ENCODE assay signal across 16 mouse cellular contexts in genomic region chr13:114845804-114846203, GRCm38 (mm10). TPM values are rescaled to one million over a fixed set of nuclear protein-coding genes. Genes with fewer than 3 reads are reported as not detected.
DNase-seq lines count a peak whose midpoint lies in the region; ATAC-seq lines count a peak whose summit lies in the region.
"Had no signal": no experiment of that assay in that cellular context is flagged by ENCODE, and none has a peak within 500 bp of the region (broad histone marks: within the 10 kb centered on the region; RNA-seq: fewer than 3 reads in every experiment).

No protein-coding gene starts in this region.

- ATAC-seq in heart, embryonic 11.5 days (replicated peaks; ENCODE audit: insufficient number of reproducible peaks, low FRiP score, low TSS enrichment) = no peak
- peak; percentile 79 for ATAC-seq in inflammation-experienced regulatory T-cells, adult 6 months
- ATAC-seq in megakaryocyte progenitor cell, adult 5-6 weeks (replicated peaks; ENCODE audit: poor library complexity) = peak; percentile 82
- ATAC-seq: forebrain, embryonic 15.5 days had no signal

- H3K4me2 ChIP-seq in heart, embryonic 11.5 days = no peak overlapping the region
- H3K4me2 ChIP-seq: embryonic facial prominence, embryonic 13.5 days; forebrain, embryonic 15.5 days; limb, embryonic 13.5 days; midbrain, embryonic 12.5 days had no signal

- no peaks in the 10 kb centered on the region for H3K4me1 ChIP-seq in heart, embryonic 11.5 days (ENCODE audit: control insufficient read depth, insufficient read depth, low read length)
- H3K4me1 ChIP-seq: embryonic facial prominence, embryonic 13.5 days; limb, embryonic 13.5 days had no signal

- H3K27ac ChIP-seq in heart, embryonic 11.5 days (ENCODE audit: low read depth, low read length) = no peak overlapping the region
- H3K27ac ChIP-seq: embryonic facial prominence, embryonic 13.5 days; forebrain, embryonic 15.5 days; limb, embryonic 13.5 days; midbrain, embryonic 12.5 days had no signal

- no peaks in the 10 kb centered on the region for H3K27me3 ChIP-seq in heart, embryonic 11.5 days (ENCODE audit: control insufficient read depth, insufficient read depth, low read length)
- H3K27me3 ChIP-seq: embryonic facial prominence, embryonic 13.5 days; forebrain, embryonic 15.5 days; limb, embryonic 13.5 days; midbrain, embryonic 12.5 days had no signal

- no peaks in the 10 kb centered on the region for H3K9me3 ChIP-seq in heart, embryonic 11.5 days (replicated peaks; ENCODE audit: control insufficient read depth, low read length)
- H3K9me3 ChIP-seq: embryonic facial prominence, embryonic 13.5 days; forebrain, embryonic 15.5 days; limb, embryonic 13.5 days; midbrain, embryonic 12.5 days had no signal

- H3K9ac ChIP-seq in heart, embryonic 11.5 days (ENCODE audit: low read depth, low read length) = no peak overlapping the region
- H3K9ac ChIP-seq: embryonic facial prominence, embryonic 13.5 days; forebrain, embryonic 15.5 days; limb, embryonic 13.5 days; midbrain, embryonic 12.5 days had no signal

- no peak overlapping the region for H3K4me3 ChIP-seq in heart, embryonic 11.5 days (ENCODE audit: low read depth, low read length)
- H3K4me3 ChIP-seq: embryonic facial prominence, embryonic 13.5 days; forebrain, embryonic 15.5 days; limb, embryonic 13.5 days; midbrain, embryonic 12.5 days had no signal

- no peaks in the 10 kb centered on the region for H3K36me3 ChIP-seq in heart, embryonic 11.5 days (ENCODE audit: control insufficient read depth, insufficient read depth, low read length)
- H3K36me3 ChIP-seq: embryonic facial prominence, embryonic 13.5 days; forebrain, embryonic 15.5 days; limb, embryonic 13.5 days; midbrain, embryonic 12.5 days had no signal

- DNase-seq in heart, adult 11 months = peak; percentile 91
- peak; percentile 31 to 51 for DNase-seq in thymus, postnatal 36 days
- DNase-seq in left cerebral cortex, postnatal 10 days (ENCODE audit: extremely low spot score in 1 of 2, low spot score in 2 of 2) = no peak
- DNase-seq in urinary bladder, postnatal 10 days (ENCODE audit: low spot score) = no peak
- DNase-seq in embryo, embryonic 10.5 days (ENCODE audit: low spot score) = no peak
- DNase-seq: cerebellum, adult 2 months; heart, postnatal 4 days; kidney, adult 8-10 months; layer of hippocampus, adult 9-11 months had no signal

- WGBS in heart, embryonic 11.5 days (ENCODE audit: insufficient replicate concordance) = 83% methylated on average over 6 of the region's 6 CpGs

- intact Hi-C loops in left cerebral cortex, postnatal 10 days (cut with DNase I) = no loop called here

RNA-seq across cellular contexts. Expression of gene Mocs2, which starts 27.8 kb away (rescaled TPM):
- 56.6 and 57.7 TPM in 2 replicates for polyA plus RNA-seq in heart, embryonic 11.5 days (2014; fragmentation: Nextera tagmentation; extraction: Ambion mirVana)
- 10 to 100 TPM; 44.0 to 53.5 (median 46.1) TPM for polyA plus RNA-seq in inflammation-experienced regulatory T-cells, adult 6 months (2017; shearing (Covaris generic))
- total RNA-seq in megakaryocyte progenitor cell, adult 5-6 weeks (2015) = 41.5 and 42.1 TPM in 2 replicates
- 39.9 and 43.1 TPM in 2 replicates for total RNA-seq in megakaryocyte progenitor cell, adult 5-6 weeks (2017)
- 10 to 100 TPM; 74.0 to 90.3 TPM for total RNA-seq in left cerebral cortex, postnatal 10 days (2021)

Comparison
In these comparisons a context has a peak if more than half of its experiments do, and no peak if none do; other contexts are left out.
1. DNase-seq: peak in heart, adult 11 months (single experiment) and thymus, postnatal 36 days (2 of 2); none in left cerebral cortex, postnatal 10 days (0 of 2), urinary bladder, postnatal 10 days (single experiment) and embryo, embryonic 10.5 days (single experiment).